Mouse (Mus musculus) forebrain, postnatal 0 days (tissue): Measurements from ENCODE around the gene Eps8. TPM values are rescaled to one million over a fixed set of nuclear protein-coding genes. Genes with fewer than 3 reads are reported as not detected.

Experiments used
- ATAC-seq: fragments of 200-750 bp; cut with Nextera tagmentation; 2 replicates; pipeline ENCODE4 v1.8.0; 2017; ENCODE audit warnings: mild to moderate bottlenecking, moderate library complexity
- DNase-seq: peaks from one replicate; pipeline ENCODE4 v3.0.0-alpha.2; 2015
- H3K27ac ChIP-seq: fragments of 300-500 bp; sonication (generic); 2 replicates; pipeline ENCODE4 v1.5.1; 2014; ENCODE audit warnings: low read depth, mild to moderate bottlenecking, antibody characterized with exemption, low read length, moderate library complexity, mixed read lengths
- H3K27me3 ChIP-seq: fragments of 300-500 bp; sonication (generic); 2 replicates; pipeline ENCODE4 v1.6.1; 2014; ENCODE audit warnings: mild to moderate bottlenecking, low read length, mixed read lengths; ENCODE audit not compliant: insufficient read depth
- H3K36me3 ChIP-seq: fragments of 300-500 bp; sonication (generic); 2 replicates; pipeline ENCODE4 v1.6.1; 2014; ENCODE audit warnings: mild to moderate bottlenecking, moderate library complexity; ENCODE audit not compliant: insufficient read depth
- H3K4me1 ChIP-seq: fragments of 300-500 bp; sonication (generic); 2 replicates; pipeline ENCODE4 v1.6.1; 2014; ENCODE audit warnings: antibody characterized with exemption; ENCODE audit not compliant: insufficient read depth
- H3K4me2 ChIP-seq: fragments of 300-500 bp; sonication (generic); 2 replicates; pipeline ENCODE4 v1.6.1; 2014; ENCODE audit warnings: low read depth, mild to moderate bottlenecking, moderate library complexity
- H3K4me3 ChIP-seq: fragments of 300-500 bp; sonication (generic); 2 replicates; pipeline ENCODE4 v1.5.1; 2014; ENCODE audit warnings: low read depth, low read length, mixed read lengths
- H3K9ac ChIP-seq: fragments of 300-500 bp; sonication (generic); 2 replicates; pipeline ENCODE4 v1.6.1; 2014; ENCODE audit warnings: mild to moderate bottlenecking
- H3K9me3 ChIP-seq: fragments of 300-500 bp; sonication (generic); 2 replicates; pipeline ENCODE4 v1.6.1; 2016; ENCODE audit warnings: low read length
- CTCF ChIP-seq: sonication (generic); IDR thresholded peaks from 2 replicates; pipeline ENCODE4 v1.5.1; 2016; ENCODE audit warnings: antibody characterized with exemption, control low read depth, low read depth
- WGBS: fragments of 180-500 bp; shearing (Covaris S2); extraction: QIAGEN DNeasy Blood & Tissue Kit; methylation state at CpG from one replicate; pipeline ENCODE4 v1.1.7; 2014; 5-methylcytosine and 5-hydroxymethylcytosine counted together
- polyA plus RNA-seq: library from polyadenylated mRNA; unstranded; fragments of >200 nt; fragmentation: Nextera tagmentation; extraction: Ambion mirVana; gene quantifications from 2 replicates; pipeline ENCODE4 v1.2.1, GENCODE M21; 2015
- total RNA-seq: library from RNA; depleted of rRNA; stranded (reverse); fragments of >200 nt; gene quantifications from 2 replicates; pipeline ENCODE4 v1.2.3, GENCODE M21; 2014

The Eps8 gene
- total and polyA plus RNA-seq, 2 experiments from 2014 or later, result 23.7 to 26.0 TPM

DNA sequence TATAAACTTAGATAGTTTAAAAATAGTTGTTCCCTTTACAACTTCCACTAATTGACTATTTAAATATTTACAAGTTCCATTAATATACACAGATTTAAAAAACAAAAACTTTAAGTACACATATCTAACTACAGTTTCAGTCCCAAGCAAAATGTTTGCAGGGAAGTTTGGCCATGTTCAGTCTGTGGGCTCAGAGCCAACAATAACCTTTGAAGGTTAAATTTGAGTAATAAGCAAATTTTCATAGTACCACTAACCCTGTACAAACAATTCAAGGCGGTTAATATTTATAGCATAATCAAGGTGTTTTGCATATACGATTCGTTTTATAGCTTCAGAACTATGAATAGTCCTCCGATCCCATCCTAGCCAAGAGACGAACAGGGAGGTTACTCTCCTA lies 84.7 kb downstream of the Eps8 start:
- DNase-seq, result no peak
- no peak overlapping the region for H3K27ac ChIP-seq
- 89% methylated on average over 5 of the region's 5 CpGs for WGBS
- ATAC-seq, result no peak
- H3K4me1 ChIP-seq, result no peaks in the 10 kb centered on the region
- H3K4me2 ChIP-seq, result no peak overlapping the region
- no peaks in the 10 kb centered on the region for H3K27me3 ChIP-seq
- H3K9ac ChIP-seq, result no peak overlapping the region
- TF ChIP-seq CTCF, result no peak
- H3K4me3 ChIP-seq, result no peak overlapping the region
- no peaks in the 10 kb centered on the region for H3K36me3 ChIP-seq
- no peaks in the 10 kb centered on the region for H3K9me3 ChIP-seq

GRCm38 (mm10) chr6:137569071-137569470 lies 85.6 kb downstream of the Eps8 start:
- Histone ChIP-seq H3K4me3 (no peak overlapping the region), H3K27me3 (no peaks in the 10 kb centered on the region), H3K36me3 (no peaks in the 10 kb centered on the region), H3K9ac (no peak overlapping the region), H3K4me2 (no peak overlapping the region), H3K4me1 (no peaks in the 10 kb centered on the region), H3K27ac (no peak overlapping the region), H3K9me3 (no peaks in the 10 kb centered on the region)
- 94% methylated on average over 6 of the region's 6 CpGs for WGBS
- no peak for TF ChIP-seq CTCF
- ATAC-seq (no peak), DNase-seq (no peak)

DNA sequence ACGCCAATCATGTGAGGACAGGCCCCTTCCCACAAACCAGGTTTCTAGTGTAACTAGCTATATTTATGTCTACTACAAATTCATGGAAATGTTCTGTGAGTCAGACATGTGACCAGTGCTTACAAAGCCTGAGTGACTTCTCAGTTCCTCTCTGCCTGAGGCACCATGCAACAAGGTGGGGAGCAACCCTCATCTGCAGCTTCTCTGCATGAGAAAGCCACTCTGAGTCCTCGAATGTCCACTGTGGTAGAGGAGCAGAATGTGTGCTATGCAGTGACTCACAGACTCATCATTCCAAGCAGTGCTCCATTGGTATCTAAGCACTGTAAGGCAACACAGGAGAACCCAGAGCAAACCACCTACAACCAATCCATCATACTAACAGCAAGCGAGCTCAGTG lies 88.8 kb downstream of the Eps8 start:
- no peak for TF ChIP-seq CTCF
- Histone ChIP-seq H3K9ac (no peak overlapping the region), H3K36me3 (no peaks in the 10 kb centered on the region), H3K27me3 (no peaks in the 10 kb centered on the region), H3K4me2 (no peak overlapping the region), H3K9me3 (no peaks in the 10 kb centered on the region), H3K4me3 (no peak overlapping the region), H3K4me1 (no peaks in the 10 kb centered on the region), H3K27ac (no peak overlapping the region)
- DNase-seq (no peak), ATAC-seq (no peak)
- 92% methylated on average over 3 of the region's 3 CpGs for WGBS

GRCm38 (mm10) chr6:137565454-137565853 lies 89.2 kb downstream of the Eps8 start:
- Histone ChIP-seq H3K4me3 (no peak overlapping the region), H3K27me3 (no peaks in the 10 kb centered on the region), H3K36me3 (no peaks in the 10 kb centered on the region), H3K9me3 (no peaks in the 10 kb centered on the region), H3K27ac (no peak overlapping the region), H3K4me2 (no peak overlapping the region), H3K9ac (no peak overlapping the region), H3K4me1 (no peaks in the 10 kb centered on the region)
- TF ChIP-seq CTCF, result no peak
- 92% methylated on average over 6 of the region's 6 CpGs for WGBS
- DNase-seq (no peak), ATAC-seq (no peak)

- no peaks in the 10 kb centered on the region for H3K27me3 ChIP-seq
- ATAC-seq, result no peak
- no peak for DNase-seq
- no peak overlapping the region for H3K9ac ChIP-seq
- no peaks in the 10 kb centered on the region for H3K36me3 ChIP-seq
- no peak overlapping the region for H3K4me2 ChIP-seq
- H3K9me3 ChIP-seq, result no peaks in the 10 kb centered on the region
- no peak for TF ChIP-seq CTCF
- 36% methylated on average over 12 of the region's 12 CpGs for WGBS
- no peak overlapping the region for H3K4me3 ChIP-seq
- no peaks in the 10 kb centered on the region for H3K4me1 ChIP-seq
- no peak overlapping the region for H3K27ac ChIP-seq
Observed at GRCm38 (mm10) chr6:137560358-137560859, 94.3 kb downstream of the Eps8 start.

DNA sequence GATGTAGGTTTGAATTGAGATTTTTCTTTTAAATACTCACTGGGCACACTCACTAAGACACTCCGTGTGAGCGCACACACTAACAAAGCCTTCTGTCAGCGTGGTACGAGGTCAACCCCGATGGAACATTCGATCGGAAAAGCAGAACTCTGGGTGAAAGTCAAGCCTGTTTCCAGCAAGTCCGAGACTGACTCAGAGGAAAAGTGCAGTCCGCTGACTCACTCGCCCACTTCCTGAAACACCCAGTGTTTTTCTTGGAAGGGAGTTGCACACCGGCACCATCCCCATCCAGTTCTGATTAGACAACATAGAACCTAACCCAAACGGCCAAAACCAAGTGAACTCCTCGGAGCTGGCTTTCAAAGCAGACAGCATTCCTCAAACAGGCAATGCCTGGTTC lies 95.8 kb downstream of the Eps8 start:
- Histone ChIP-seq H3K27ac (no peak overlapping the region), H3K27me3 (no peaks in the 10 kb centered on the region), H3K4me1 (no peaks in the 10 kb centered on the region), H3K4me3 (no peak overlapping the region), H3K36me3 (no peaks in the 10 kb centered on the region), H3K9ac (no peak overlapping the region), H3K9me3 (no peaks in the 10 kb centered on the region), H3K4me2 (no peak overlapping the region)
- DNase-seq (no peak), ATAC-seq (no peak)
- WGBS, result 85% methylated on average over 13 of the region's 13 CpGs
- no peak for TF ChIP-seq CTCF

- no peaks in the 10 kb centered on the region for H3K4me1 ChIP-seq
- no peak overlapping the region for H3K27ac ChIP-seq
- WGBS, result 81% methylated on average over 2 of the region's 2 CpGs
- no peak for DNase-seq
- no peaks in the 10 kb centered on the region for H3K36me3 ChIP-seq
- no peaks in the 10 kb centered on the region for H3K9me3 ChIP-seq
- no peak overlapping the region for H3K9ac ChIP-seq
- no peaks in the 10 kb centered on the region for H3K27me3 ChIP-seq
- H3K4me3 ChIP-seq, result no peak overlapping the region
- TF ChIP-seq CTCF, result no peak
- ATAC-seq, result no peak
- H3K4me2 ChIP-seq, result no peak overlapping the region
Observed at GRCm38 (mm10) chr6:137557671-137558070, 97.0 kb downstream of the Eps8 start.

DNA sequence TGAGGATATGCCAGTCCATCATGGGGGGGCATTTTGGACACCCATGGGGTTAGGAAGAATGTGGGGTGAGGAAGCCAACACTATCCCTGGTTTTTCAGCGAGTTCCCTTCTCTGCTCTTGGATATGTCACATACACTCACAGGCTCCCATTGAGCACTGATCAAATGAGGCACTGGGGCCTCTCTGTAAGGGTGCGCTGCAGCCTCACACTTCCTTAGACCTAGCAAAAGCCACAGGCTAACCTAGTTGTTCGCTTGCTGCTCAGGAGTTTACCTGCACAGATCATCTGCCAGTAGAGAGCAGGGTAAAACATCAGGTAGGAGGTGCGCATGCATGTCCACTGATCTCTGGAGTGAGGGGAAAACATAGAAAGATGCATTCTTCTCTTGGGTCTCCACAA lies 97.5 kb downstream of the Eps8 start:
- WGBS, result 90% methylated on average over 4 of the region's 4 CpGs
- no peaks in the 10 kb centered on the region for H3K4me1 ChIP-seq
- no peak for DNase-seq
- no peak for TF ChIP-seq CTCF
- H3K36me3 ChIP-seq, result no peaks in the 10 kb centered on the region
- no peak overlapping the region for H3K4me2 ChIP-seq
- H3K9ac ChIP-seq, result no peak overlapping the region
- no peak overlapping the region for H3K4me3 ChIP-seq
- no peak overlapping the region for H3K27ac ChIP-seq
- no peaks in the 10 kb centered on the region for H3K27me3 ChIP-seq
- H3K9me3 ChIP-seq, result no peaks in the 10 kb centered on the region
- ATAC-seq, result no peak
